Mouse (Mus musculus): ENCODE data around the gene Usp17lc.

GRCm38 (mm10) chr7:103460590-103460989, 45.7 kb downstream of the Usp17lc start:
- TF ChIP-seq CTCF (IDR thresholded peaks at IDR 0.05) (no peak), EP300 (IDR thresholded peaks at IDR 0.05) (no peak)
